Mouse (Mus musculus): ENCODE results near the gene Dcaf4. TPM values are rescaled to one million over a fixed set of nuclear protein-coding genes. Genes with fewer than 3 reads are reported as not detected.

Dcaf4 gene
- total RNA-seq (2023) = 10 to 100 TPM; 30.4 to 30.5 TPM

DNA sequence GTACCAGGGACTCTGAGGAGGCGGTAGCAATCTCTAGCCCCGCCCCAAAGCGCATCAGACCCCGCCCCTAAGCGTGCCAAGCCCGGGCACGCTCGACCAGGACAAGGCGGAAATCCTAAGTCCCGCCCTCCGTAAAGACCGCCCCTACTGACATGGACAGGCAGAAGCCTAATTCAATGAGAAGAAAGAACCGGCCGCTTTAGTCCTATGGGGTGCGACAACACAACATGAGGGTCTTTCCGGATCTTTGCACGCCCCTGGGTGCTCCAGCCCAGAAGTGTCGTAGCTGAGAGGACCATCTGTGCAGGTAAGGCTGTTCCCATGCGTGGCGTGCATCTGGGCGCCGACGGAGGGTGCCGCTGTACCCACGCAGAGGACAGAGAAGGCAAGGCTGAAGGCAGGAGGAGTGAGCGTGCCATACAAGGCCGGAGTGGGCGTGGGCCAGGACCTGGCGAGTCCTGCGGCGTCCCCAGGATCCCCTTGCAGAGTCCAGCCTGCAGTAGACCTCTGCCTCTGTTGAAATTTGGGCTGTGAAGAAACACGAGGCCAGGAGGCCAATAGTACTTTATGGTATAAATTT is at the start of gene Dcaf4:
TSS of gene Dcaf4 (plus strand) at position 156 of the 580 bp plus-strand sequence.

DNA sequence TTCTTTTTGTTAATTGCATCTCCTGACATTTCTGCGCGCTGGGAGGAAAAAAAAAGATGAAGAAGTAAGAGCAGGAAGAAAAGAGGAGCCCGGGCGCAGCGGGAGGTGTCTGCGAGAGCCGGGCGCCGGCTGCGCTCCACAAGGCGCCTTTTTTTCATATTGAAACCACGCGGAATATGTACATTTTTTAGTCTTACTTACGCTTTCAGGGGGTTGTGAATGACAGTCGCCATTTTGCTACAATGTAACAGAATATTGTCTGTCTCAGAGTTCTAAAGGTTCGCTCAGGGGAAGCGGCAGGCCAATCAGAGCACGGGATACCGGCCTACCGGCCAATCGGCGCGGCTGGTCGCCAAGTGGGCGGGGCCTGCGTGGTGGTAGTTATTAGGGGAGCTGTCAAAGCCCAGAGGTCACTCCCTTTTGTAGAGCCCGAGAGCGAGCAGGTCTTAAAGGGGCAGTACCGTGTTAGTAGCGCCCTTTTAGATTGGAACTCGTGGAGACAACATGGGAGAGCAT is 32.7 kb upstream of the Dcaf4 start, which contains the start of gene Dpf3:
TSS of gene Dpf3 (minus strand) at position 241 of the 516 bp plus-strand sequence.

Other genes starting within 250 kb of the Dcaf4 start
- 1 to 10 TPM in 1 of 2 experiments, under 1 TPM in 1; 0.58 to 1.9 TPM for gene Dpf3, start 32.8 kb upstream of the Dcaf4 start, total RNA-seq (2023)
- 10 to 100 TPM; 35.3 to 37.3 TPM for gene Zfyve1, start 76.8 kb downstream of the Dcaf4 start, total RNA-seq (2023)
- gene Rbm25, start 110.8 kb downstream of the Dcaf4 start, total RNA-seq (2023) = 100 to 1,000 TPM; 307 to 314 TPM
- gene Psen1, start 167.7 kb downstream of the Dcaf4 start, total RNA-seq (2023) = 10 to 100 TPM; 71.3 to 74.9 TPM
- not detected for gene Papln, start 243.2 kb downstream of the Dcaf4 start, total RNA-seq (2023)